Mouse (Mus musculus) ES-Bruce4 (cell line): ENCODE results near the gene Mmaa. TPM values are rescaled to one million over a fixed set of nuclear protein-coding genes. Genes with fewer than 3 reads are reported as not detected.

Source experiments
- H3K27ac ChIP-seq: 2 replicates; pipeline ENCODE4 v1.5.1; 2012; ENCODE audit warnings: low read length, inconsistent platforms; ENCODE audit not compliant: insufficient read depth
- H3K27me3 ChIP-seq: 2 replicates; pipeline ENCODE4 v1.6.1; 2012; ENCODE audit warnings: mild to moderate bottlenecking, low read length, inconsistent platforms; ENCODE audit not compliant: control insufficient read depth, poor library complexity, insufficient read depth, severe bottlenecking
- H3K36me3 ChIP-seq: 2 replicates; pipeline ENCODE4 v1.6.1; 2012; ENCODE audit warnings: inconsistent platforms, mild to moderate bottlenecking, low read length, moderate library complexity; ENCODE audit not compliant: control insufficient read depth, poor library complexity, insufficient read depth, severe bottlenecking
- H3K4me1 ChIP-seq: one replicate; pipeline ENCODE4 v1.8.1; 2011; ENCODE audit warnings: low read length; ENCODE audit not compliant: control insufficient read depth, insufficient read depth
- H3K4me3 ChIP-seq: 2 replicates; pipeline ENCODE4 v1.5.1; 2011; ENCODE audit warnings: low read depth, mild to moderate bottlenecking, low read length
- H3K9ac ChIP-seq: 2 replicates; pipeline ENCODE4 v1.6.1; 2012; ENCODE audit warnings: low read depth, mild to moderate bottlenecking, inconsistent platforms; ENCODE audit not compliant: poor library complexity, severe bottlenecking
- H3K9me3 ChIP-seq: replicated peaks from 2 replicates; pipeline ENCODE4 v1.6.1; 2012; ENCODE audit warnings: mild to moderate bottlenecking, low read length, inconsistent platforms; ENCODE audit not compliant: control insufficient read depth, poor library complexity, insufficient read depth, severe bottlenecking
- CTCF ChIP-seq: IDR thresholded peaks from one replicate; pipeline ENCODE4 v1.8.1; 2011; ENCODE audit warnings: low read depth, low read length
- EP300 ChIP-seq: IDR thresholded peaks from 2 replicates; pipeline ENCODE4 v1.6.1; 2011; ENCODE audit warnings: low read depth, low read length; ENCODE audit not compliant: insufficient read depth
- POLR2A ChIP-seq: IDR thresholded peaks from one replicate; pipeline ENCODE4 v1.8.1; 2011; ENCODE audit warnings: low read length; ENCODE audit not compliant: insufficient read depth
- polyA plus RNA-seq: library from polyadenylated mRNA; stranded (reverse); fragments of >200 nt; gene quantifications from 2 replicates; pipeline ENCODE4 v1.2.4, GENCODE M21; 2011; ENCODE audit warnings: low read depth; ENCODE audit not compliant: missing spikeins, insufficient read depth, insufficient read length

The Mmaa gene
- polyA plus RNA-seq, 1 experiment: 6.1 TPM

GRCm38 (mm10) chr8:79243422-79243821 lies 51.3 kb downstream of the Mmaa start:
- H3K27me3 ChIP-seq: no peaks in the 10 kb centered on the region
- no peaks in the 10 kb centered on the region for H3K4me1 ChIP-seq
- TF ChIP-seq EP300 (no peak), POLR2A (no peak), CTCF (no peak)
- no peaks in the 10 kb centered on the region for H3K9me3 ChIP-seq
- no peak overlapping the region for H3K27ac ChIP-seq
- H3K36me3 ChIP-seq: no peaks in the 10 kb centered on the region
- no peak overlapping the region for H3K9ac ChIP-seq
- no peak overlapping the region for H3K4me3 ChIP-seq

GRCm38 (mm10) chr8:79239996-79240395 lies 54.7 kb downstream of the Mmaa start:
- no peak for TF ChIP-seq CTCF
- TF ChIP-seq EP300: no peak
- TF ChIP-seq POLR2A: no peak
- Histone ChIP-seq H3K27ac (no peak overlapping the region), H3K36me3 (no peaks in the 10 kb centered on the region), H3K4me3 (no peak overlapping the region), H3K4me1 (no peaks in the 10 kb centered on the region), H3K9me3 (no peaks in the 10 kb centered on the region), H3K27me3 (no peaks in the 10 kb centered on the region), H3K9ac (no peak overlapping the region)

GRCm38 (mm10) chr8:79239320-79239719 lies 55.4 kb downstream of the Mmaa start:
- H3K4me1 ChIP-seq: no peaks in the 10 kb centered on the region
- no peaks in the 10 kb centered on the region for H3K36me3 ChIP-seq
- no peaks in the 10 kb centered on the region for H3K27me3 ChIP-seq
- no peak overlapping the region for H3K9ac ChIP-seq
- H3K9me3 ChIP-seq: no peaks in the 10 kb centered on the region; the same call in 1 of the 2 replicates
- TF ChIP-seq CTCF (no peak), POLR2A (no peak), EP300 (no peak)
- no peak overlapping the region for H3K27ac ChIP-seq
- H3K4me3 ChIP-seq: no peak overlapping the region

GRCm38 (mm10) chr8:79229266-79229888 lies 65.4 kb downstream of the Mmaa start:
- H3K9me3 ChIP-seq: peaks cover 14% of the 10 kb centered on the region
- H3K4me1 ChIP-seq: no peaks in the 10 kb centered on the region
- H3K4me3 ChIP-seq: no peak overlapping the region
- H3K27me3 ChIP-seq: no peaks in the 10 kb centered on the region; the same call in 1 of the 2 replicates
- no peak overlapping the region for H3K9ac ChIP-seq
- no peak for TF ChIP-seq EP300
- no peak for TF ChIP-seq POLR2A
- no peak for TF ChIP-seq CTCF
- H3K27ac ChIP-seq: no peak overlapping the region
- H3K36me3 ChIP-seq: no peaks in the 10 kb centered on the region

GRCm38 (mm10) chr8:79227916-79228315 lies 66.8 kb downstream of the Mmaa start:
- no peak overlapping the region for H3K4me3 ChIP-seq
- no peak overlapping the region for H3K9ac ChIP-seq
- peaks cover 10% of the 10 kb centered on the region for H3K9me3 ChIP-seq
- H3K4me1 ChIP-seq: no peaks in the 10 kb centered on the region
- no peaks in the 10 kb centered on the region; the same call in 1 of the 2 replicates for H3K27me3 ChIP-seq
- no peaks in the 10 kb centered on the region for H3K36me3 ChIP-seq
- H3K27ac ChIP-seq: no peak overlapping the region
- TF ChIP-seq CTCF: no peak
- no peak for TF ChIP-seq EP300
- TF ChIP-seq POLR2A: no peak

- no peaks in the 10 kb centered on the region for H3K36me3 ChIP-seq
- H3K27me3 ChIP-seq: no peaks in the 10 kb centered on the region; the same call in 1 of the 2 replicates
- peaks cover 10% of the 10 kb centered on the region for H3K9me3 ChIP-seq
- no peaks in the 10 kb centered on the region for H3K4me1 ChIP-seq
- no peak overlapping the region for H3K4me3 ChIP-seq
- TF ChIP-seq EP300 (no peak), POLR2A (no peak), CTCF (no peak)
- no peak overlapping the region for H3K27ac ChIP-seq
- no peak overlapping the region for H3K9ac ChIP-seq
Observed at GRCm38 (mm10) chr8:79227194-79227593, 67.5 kb downstream of the Mmaa start.
